Mouse (Mus musculus): ENCODE measurements at regions not wholly inside any gene's neighbourhood (a gene's known extent, or its start where the extent isn't known, plus 50 kb on each side); places are given as distances from the start of the nearest gene placed in this dataset.

DNA sequence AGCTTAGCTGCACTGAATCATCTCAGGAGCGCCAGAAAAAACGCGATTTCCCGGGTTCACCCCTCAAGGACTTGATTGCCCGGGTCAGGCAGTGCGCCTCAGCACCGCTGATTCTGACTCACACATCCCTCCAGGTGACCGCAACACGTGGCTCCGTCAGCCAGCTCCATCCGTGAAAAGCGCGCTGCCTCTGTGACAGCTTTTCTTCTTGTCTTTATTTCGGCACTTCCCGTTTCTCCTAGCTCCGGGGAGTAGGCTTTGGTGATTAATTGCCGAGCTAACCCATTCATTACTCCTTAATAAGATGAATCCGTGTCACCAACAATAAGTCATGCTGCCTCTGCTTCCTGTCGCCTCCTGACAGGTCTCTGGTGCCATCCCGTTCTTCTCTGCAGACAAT is 108.6 kb downstream of the Katnal1 start:
- H3K27ac ChIP-seq (replicated peaks), result no peak overlapping the region
- peaks cover 10% of the 10 kb centered on the region for H3K4me1 ChIP-seq
- no peaks in the 10 kb centered on the region for H3K36me3 ChIP-seq
- no peaks in the 10 kb centered on the region for H3K27me3 ChIP-seq
- H3K4me3 ChIP-seq, result peak overlapping the region; percentile 23
- no peak overlapping the region; the same call in 1 of the 2 replicates for H3K9ac ChIP-seq (replicated peaks)
- H3K9me3 ChIP-seq, result no peaks in the 10 kb centered on the region
- H3K4me2 ChIP-seq (replicated peaks), result peak overlapping the region; percentile 41
- peak; percentile 53 for ATAC-seq (replicated peaks)
- 10% methylated on average over 20 of the region's 20 CpGs for WGBS

DNA sequence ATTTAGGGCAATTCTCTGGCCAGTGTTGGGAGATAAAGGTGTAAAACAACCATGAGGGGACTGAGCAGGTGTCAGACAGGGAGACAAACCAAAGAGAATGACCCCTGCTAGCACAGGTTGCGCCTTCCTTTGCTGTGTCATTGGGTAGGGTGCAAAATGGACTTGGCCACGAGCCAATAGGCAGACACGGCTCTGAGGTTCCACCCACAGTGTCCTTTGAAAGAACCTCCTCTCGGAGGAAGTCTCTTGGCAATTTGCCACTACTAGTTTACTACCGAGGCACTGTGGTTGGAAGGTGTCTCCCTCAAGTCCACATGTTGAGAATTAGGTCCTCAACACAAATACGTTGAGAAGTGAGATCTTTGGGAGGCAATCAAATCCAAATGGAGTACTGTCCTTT is 109.7 kb downstream of the Katnal1 start:
- Histone ChIP-seq H3K36me3 (no peaks in the 10 kb centered on the region), H3K4me3 (no peak overlapping the region), H3K27ac (replicated peaks) (no peak overlapping the region), H3K27me3 (no peaks in the 10 kb centered on the region), H3K4me1 (peaks cover 10% of the 10 kb centered on the region), H3K9ac (replicated peaks) (no peak overlapping the region), H3K9me3 (no peaks in the 10 kb centered on the region), H3K4me2 (replicated peaks) (no peak overlapping the region)
- 39% methylated on average over 6 of the region's 6 CpGs for WGBS
- ATAC-seq (replicated peaks), result no peak

GRCm38 (mm10) chr5:148818746-148819145 is 110.4 kb downstream of the Katnal1 start:
- Histone ChIP-seq H3K27me3 (no peaks in the 10 kb centered on the region), H3K9ac (replicated peaks) (no peak overlapping the region), H3K36me3 (no peaks in the 10 kb centered on the region), H3K27ac (replicated peaks) (no peak overlapping the region), H3K9me3 (no peaks in the 10 kb centered on the region), H3K4me3 (no peak overlapping the region), H3K4me1 (peaks cover 10% of the 10 kb centered on the region), H3K4me2 (replicated peaks) (no peak overlapping the region)
- ATAC-seq (replicated peaks), result no peak
- 64% methylated on average over 2 of the region's 2 CpGs for WGBS

DNA sequence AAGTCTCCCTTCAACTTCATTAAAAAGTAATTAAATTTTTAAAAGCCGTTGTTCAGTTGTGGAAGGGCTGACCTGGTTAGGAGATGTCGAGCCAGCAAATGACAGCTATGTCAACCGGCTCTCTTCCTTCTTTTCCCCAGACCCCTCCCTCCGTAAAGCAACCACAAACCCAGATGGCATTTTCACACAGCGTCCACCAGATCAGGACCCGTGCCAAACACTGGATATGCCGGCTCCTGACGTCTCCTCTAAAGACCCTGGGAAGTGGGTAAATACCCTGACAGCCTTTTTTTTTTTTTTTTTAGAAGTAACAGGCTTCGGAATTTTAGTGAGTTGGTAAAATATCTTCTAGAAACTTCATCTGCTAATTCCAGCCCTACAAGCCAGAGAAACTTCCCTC is 116.3 kb downstream of the Katnal1 start:
- Histone ChIP-seq H3K9me3 (no peaks in the 10 kb centered on the region), H3K4me2 (replicated peaks) (no peak overlapping the region), H3K27me3 (no peaks in the 10 kb centered on the region), H3K27ac (replicated peaks) (no peak overlapping the region), H3K4me1 (peaks cover 4% of the 10 kb centered on the region; the same call in 1 of the 2 replicates), H3K36me3 (no peaks in the 10 kb centered on the region), H3K9ac (replicated peaks) (no peak overlapping the region), H3K4me3 (no peak overlapping the region)
- ATAC-seq (replicated peaks), result no peak
- 56% methylated on average over 9 of the region's 9 CpGs for WGBS

GRCm38 (mm10) chr5:148812016-148812415 is 117.1 kb downstream of the Katnal1 start:
- no peaks in the 10 kb centered on the region for H3K36me3 ChIP-seq
- no peak overlapping the region for H3K9ac ChIP-seq (replicated peaks)
- H3K4me1 ChIP-seq, result peaks cover 4% of the 10 kb centered on the region; the same call in 1 of the 2 replicates
- no peaks in the 10 kb centered on the region for H3K9me3 ChIP-seq
- no peak overlapping the region for H3K4me3 ChIP-seq
- H3K4me2 ChIP-seq (replicated peaks), result no peak overlapping the region
- H3K27me3 ChIP-seq, result no peaks in the 10 kb centered on the region
- no peak for ATAC-seq (replicated peaks)
- H3K27ac ChIP-seq (replicated peaks), result no peak overlapping the region
- WGBS, result 17% methylated on average over 13 of the region's 13 CpGs

DNA sequence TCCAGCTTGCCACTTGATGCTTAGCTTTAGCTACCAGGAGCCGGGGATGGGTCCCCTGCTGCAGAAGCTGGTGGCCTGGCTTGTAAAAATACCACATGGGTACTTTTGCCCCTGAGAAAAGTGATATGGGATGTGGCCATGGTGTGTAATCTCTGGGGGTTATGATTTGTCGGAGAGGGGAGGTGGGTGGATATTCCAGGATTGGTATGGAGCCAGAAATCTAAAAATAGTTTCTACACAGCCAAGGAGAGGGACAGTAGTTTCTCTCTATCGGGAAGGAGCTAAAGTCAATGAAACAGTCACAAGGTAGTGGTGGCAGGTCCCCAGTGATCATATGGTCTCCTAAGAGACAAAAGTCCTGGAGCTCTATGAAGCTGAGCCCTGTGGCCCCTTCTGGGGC is 119.6 kb downstream of the Katnal1 start:
- no peak overlapping the region for H3K4me3 ChIP-seq
- ATAC-seq (replicated peaks), result no peak
- no peak overlapping the region for H3K27ac ChIP-seq (replicated peaks)
- no peak overlapping the region for H3K4me2 ChIP-seq (replicated peaks)
- H3K27me3 ChIP-seq, result no peaks in the 10 kb centered on the region
- WGBS, result 68% methylated on average over 3 of the region's 3 CpGs
- no peaks in the 10 kb centered on the region for H3K9me3 ChIP-seq
- H3K36me3 ChIP-seq, result no peaks in the 10 kb centered on the region
- peaks cover 4% of the 10 kb centered on the region; the same call in 1 of the 2 replicates for H3K4me1 ChIP-seq
- no peak overlapping the region for H3K9ac ChIP-seq (replicated peaks)

DNA sequence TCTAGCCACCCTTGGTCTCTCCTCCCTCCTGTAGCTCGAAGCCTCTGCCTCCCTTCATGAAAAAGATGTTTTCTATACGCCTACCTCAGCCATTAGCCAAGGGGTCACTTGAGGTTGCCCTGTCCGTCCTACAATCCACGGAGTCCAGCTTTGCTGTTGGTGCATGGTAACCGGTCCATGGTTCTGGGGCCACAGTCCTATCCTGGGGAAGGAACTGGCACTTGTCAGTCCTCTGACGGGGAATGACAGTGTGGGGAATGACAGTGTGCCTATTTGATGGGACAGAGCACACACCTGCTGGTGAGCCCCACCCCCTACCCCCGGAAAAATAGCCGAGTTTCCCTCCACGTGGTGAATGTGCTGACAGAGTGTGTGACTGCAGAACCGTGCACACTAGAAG is 120.1 kb downstream of the Katnal1 start:
- Histone ChIP-seq H3K4me1 (peaks cover 4% of the 10 kb centered on the region; the same call in 1 of the 2 replicates), H3K27ac (replicated peaks) (no peak overlapping the region), H3K36me3 (no peaks in the 10 kb centered on the region), H3K9ac (replicated peaks) (no peak overlapping the region), H3K9me3 (no peaks in the 10 kb centered on the region), H3K4me2 (replicated peaks) (no peak overlapping the region), H3K4me3 (no peak overlapping the region), H3K27me3 (no peaks in the 10 kb centered on the region)
- no peak for ATAC-seq (replicated peaks)
- 21% methylated on average over 10 of the region's 10 CpGs for WGBS

DNA sequence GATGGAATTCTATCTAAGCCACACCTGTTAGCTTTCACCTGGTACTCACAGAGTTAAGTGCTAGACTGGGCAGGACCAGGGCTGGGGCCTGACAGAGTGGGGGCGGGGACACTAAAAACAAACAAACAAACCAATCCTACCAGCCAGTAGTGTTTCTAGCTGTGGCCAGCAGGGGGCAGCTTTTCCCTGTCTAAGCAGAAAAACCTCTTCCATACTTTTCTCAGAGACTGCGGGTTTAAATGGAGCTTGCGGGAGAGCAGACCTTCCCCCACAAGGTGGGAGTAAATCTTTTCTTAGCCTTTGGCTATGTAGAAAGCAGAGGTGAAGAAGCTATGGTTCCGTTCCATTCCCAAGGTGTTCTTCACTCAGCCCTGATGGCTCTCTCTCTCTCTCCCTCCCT is 120.7 kb downstream of the Katnal1 start:
- peak; percentile 53; the same call in 1 of the 2 replicates for ATAC-seq (replicated peaks)
- WGBS, result 3% methylated on average over 4 of the region's 4 CpGs
- no peaks in the 10 kb centered on the region for H3K36me3 ChIP-seq
- H3K27me3 ChIP-seq, result no peaks in the 10 kb centered on the region
- no peak overlapping the region for H3K9ac ChIP-seq (replicated peaks)
- no peak overlapping the region for H3K4me3 ChIP-seq
- H3K27ac ChIP-seq (replicated peaks), result no peak overlapping the region
- H3K4me2 ChIP-seq (replicated peaks), result no peak overlapping the region
- peaks cover 4% of the 10 kb centered on the region; the same call in 1 of the 2 replicates for H3K4me1 ChIP-seq
- H3K9me3 ChIP-seq, result no peaks in the 10 kb centered on the region

DNA sequence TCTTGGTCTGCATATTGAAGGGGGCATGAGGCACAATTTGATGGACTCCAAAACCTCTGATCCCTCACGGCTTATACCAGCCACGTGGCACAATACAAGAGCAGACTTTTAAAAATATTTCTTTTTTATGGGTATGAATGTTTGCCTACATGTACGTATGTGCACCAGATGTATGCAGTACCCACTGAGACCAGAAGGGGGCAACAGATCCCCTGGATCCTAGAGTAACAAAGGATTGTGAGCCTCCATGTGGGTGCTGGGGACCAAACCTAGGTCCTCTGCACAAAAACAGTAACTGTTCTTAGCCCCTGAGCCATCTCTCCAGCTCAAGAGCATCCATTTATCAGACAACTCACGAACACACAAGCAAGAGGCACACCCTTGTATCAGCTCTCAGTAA is 121.5 kb downstream of the Katnal1 start:
- Histone ChIP-seq H3K4me3 (no peak overlapping the region), H3K4me1 (peaks cover 4% of the 10 kb centered on the region; the same call in 1 of the 2 replicates), H3K9ac (replicated peaks) (no peak overlapping the region), H3K27ac (replicated peaks) (no peak overlapping the region), H3K27me3 (no peaks in the 10 kb centered on the region), H3K9me3 (no peaks in the 10 kb centered on the region), H3K36me3 (no peaks in the 10 kb centered on the region), H3K4me2 (replicated peaks) (no peak overlapping the region)
- no peak for ATAC-seq (replicated peaks)
- WGBS, result 95% methylated on average over 4 of the region's 4 CpGs

- 71% methylated on average over 3 of the region's 3 CpGs for whole genome bisulfite sequencing
- no peak overlapping the region for H3K4me2 ChIP-seq (replicated peaks)
- no peaks in the 10 kb centered on the region for H3K9me3 ChIP-seq
- H3K4me3 ChIP-seq, result no peak overlapping the region
- peaks cover 4% of the 10 kb centered on the region; the same call in 1 of the 2 replicates for H3K4me1 ChIP-seq
- H3K27me3 ChIP-seq, result no peaks in the 10 kb centered on the region
- H3K9ac ChIP-seq (replicated peaks), result no peak overlapping the region
- ATAC-seq (replicated peaks), result no peak
- no peak overlapping the region for H3K27ac ChIP-seq (replicated peaks)
- no peaks in the 10 kb centered on the region for H3K36me3 ChIP-seq
Measured at GRCm38 (mm10) chr5:148805030-148805429, 124.1 kb downstream of the Katnal1 start.

DNA sequence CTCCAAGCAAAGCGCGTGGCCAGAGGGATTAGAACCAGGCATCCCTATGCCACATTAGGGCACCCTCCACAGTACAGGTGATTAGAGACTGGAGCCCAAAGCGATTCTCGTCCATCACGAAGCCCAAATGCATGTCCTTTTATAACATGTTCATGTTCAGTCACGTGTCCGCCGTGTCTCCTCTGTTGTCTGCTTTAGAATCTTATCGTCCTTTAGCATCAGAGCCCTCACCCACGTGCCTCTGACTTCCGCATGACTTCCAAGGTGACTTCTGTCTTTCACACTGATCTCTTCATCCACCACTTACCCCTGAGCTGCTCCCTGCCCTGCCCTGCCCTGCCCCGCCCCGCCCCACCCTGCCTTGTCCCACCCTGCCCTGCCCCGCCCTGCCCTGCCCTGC is 125.3 kb downstream of the Katnal1 start:
- no peaks in the 10 kb centered on the region for H3K36me3 ChIP-seq
- no peak for ATAC-seq (replicated peaks)
- 88% methylated on average over 14 of the region's 14 CpGs for WGBS
- H3K4me2 ChIP-seq (replicated peaks), result no peak overlapping the region
- no peaks in the 10 kb centered on the region for H3K27me3 ChIP-seq
- no peak overlapping the region for H3K27ac ChIP-seq (replicated peaks)
- no peak overlapping the region for H3K9ac ChIP-seq (replicated peaks)
- no peaks in the 10 kb centered on the region for H3K9me3 ChIP-seq
- H3K4me3 ChIP-seq, result no peak overlapping the region
- H3K4me1 ChIP-seq, result peaks cover under 1% of the 10 kb centered on the region; the same call in 1 of the 2 replicates

GRCm38 (mm10) chr5:148802720-148803119 is 126.4 kb downstream of the Katnal1 start:
- H3K4me3 ChIP-seq, result no peak overlapping the region
- no peak for ATAC-seq (replicated peaks)

GRCm38 (mm10) chr5:148798541-148798940 is 130.6 kb downstream of the Katnal1 start:
- no peaks in the 10 kb centered on the region for H3K27me3 ChIP-seq
- WGBS, result 62% methylated on average over 6 of the region's 6 CpGs

More at GRCm38 (mm10) chr5:148802720-148803119, 126.4 kb downstream of the Katnal1 start:
- WGBS, result 59% methylated on average over 9 of the region's 9 CpGs
- H3K9ac ChIP-seq (replicated peaks), result no peak overlapping the region
- H3K27ac ChIP-seq (replicated peaks), result no peak overlapping the region
- no peaks in the 10 kb centered on the region for H3K4me1 ChIP-seq
- H3K27me3 ChIP-seq, result no peaks in the 10 kb centered on the region
- no peak overlapping the region for H3K4me2 ChIP-seq (replicated peaks)
- no peaks in the 10 kb centered on the region for H3K9me3 ChIP-seq
- H3K36me3 ChIP-seq, result no peaks in the 10 kb centered on the region

More at GRCm38 (mm10) chr5:148798541-148798940, 130.6 kb downstream of the Katnal1 start:
- Histone ChIP-seq H3K9ac (replicated peaks) (no peak overlapping the region), H3K9me3 (no peaks in the 10 kb centered on the region), H3K4me2 (replicated peaks) (no peak overlapping the region), H3K27ac (replicated peaks) (no peak overlapping the region), H3K4me3 (no peak overlapping the region), H3K4me1 (no peaks in the 10 kb centered on the region), H3K36me3 (no peaks in the 10 kb centered on the region)
- no peak for ATAC-seq (replicated peaks)
